Mouse (Mus musculus) heart, embryonic 15.5 days (tissue): Measurements from ENCODE around the gene Bcl7c. TPM values are rescaled to one million over a fixed set of nuclear protein-coding genes. Genes with fewer than 3 reads are reported as not detected.
A peak's percentile ranks its signal among the peaks of the same experiment; 100 is the strongest.
"Not testable (repeated sequence)": the region's sequence is repeated elsewhere in the genome, so short reads cannot be mapped to it uniquely, and the experiment has no call there.

Experiments used
- ATAC-seq: fragments of 200-750 bp; cut with Nextera tagmentation; replicated peaks from 2 replicates; pipeline ENCODE4 v1.8.0; 2017; ENCODE audit warnings: low read depth, moderate TSS enrichment; ENCODE audit not compliant: insufficient number of reproducible peaks, insufficient read depth, low FRiP score
- H3K27ac ChIP-seq: fragments of 300-500 bp; sonication (generic); 2 replicates; pipeline ENCODE4 v1.5.1; 2015; ENCODE audit warnings: mild to moderate bottlenecking, inconsistent platforms
- H3K27me3 ChIP-seq: fragments of 300-500 bp; sonication (generic); 2 replicates; pipeline ENCODE4 v1.6.1; 2015; ENCODE audit warnings: inconsistent platforms
- H3K36me3 ChIP-seq: fragments of 300-500 bp; sonication (generic); 2 replicates; pipeline ENCODE4 v1.6.1; 2015; ENCODE audit warnings: mild to moderate bottlenecking, inconsistent platforms
- H3K4me1 ChIP-seq: fragments of 300-500 bp; sonication (generic); replicated peaks from 2 replicates; pipeline ENCODE4 v1.6.1; 2015; ENCODE audit warnings: inconsistent platforms
- H3K4me2 ChIP-seq: fragments of 300-500 bp; sonication (generic); 2 replicates; pipeline ENCODE4 v1.6.1; 2015; ENCODE audit warnings: inconsistent platforms, mild to moderate bottlenecking, moderate library complexity
- H3K4me3 ChIP-seq: fragments of 300-500 bp; sonication (generic); 2 replicates; pipeline ENCODE4 v1.5.1; 2015; ENCODE audit warnings: mild to moderate bottlenecking, inconsistent platforms
- H3K9ac ChIP-seq: fragments of 300-500 bp; sonication (generic); 2 replicates; pipeline ENCODE4 v1.6.1; 2015; ENCODE audit warnings: mild to moderate bottlenecking, inconsistent platforms
- H3K9me3 ChIP-seq: fragments of 300-500 bp; sonication (generic); replicated peaks from 2 replicates; pipeline ENCODE4 v1.6.1; 2016; ENCODE audit warnings: inconsistent platforms
- WGBS: fragments of 180-500 bp; shearing (Covaris S2); methylation state at CpG from one replicate; pipeline ENCODE4 v1.1.7; 2015; ENCODE audit warnings: mixed read lengths; 5-methylcytosine and 5-hydroxymethylcytosine counted together
- polyA plus RNA-seq: library from polyadenylated mRNA; unstranded; fragments of >200 nt; fragmentation: Nextera tagmentation; extraction: Ambion mirVana; gene quantifications from 2 replicates; pipeline ENCODE4 v1.2.1, GENCODE M21; 2015

The Bcl7c gene
- polyA plus RNA-seq, 1 experiment from 2014 or later, result 37.2 TPM

DNA sequence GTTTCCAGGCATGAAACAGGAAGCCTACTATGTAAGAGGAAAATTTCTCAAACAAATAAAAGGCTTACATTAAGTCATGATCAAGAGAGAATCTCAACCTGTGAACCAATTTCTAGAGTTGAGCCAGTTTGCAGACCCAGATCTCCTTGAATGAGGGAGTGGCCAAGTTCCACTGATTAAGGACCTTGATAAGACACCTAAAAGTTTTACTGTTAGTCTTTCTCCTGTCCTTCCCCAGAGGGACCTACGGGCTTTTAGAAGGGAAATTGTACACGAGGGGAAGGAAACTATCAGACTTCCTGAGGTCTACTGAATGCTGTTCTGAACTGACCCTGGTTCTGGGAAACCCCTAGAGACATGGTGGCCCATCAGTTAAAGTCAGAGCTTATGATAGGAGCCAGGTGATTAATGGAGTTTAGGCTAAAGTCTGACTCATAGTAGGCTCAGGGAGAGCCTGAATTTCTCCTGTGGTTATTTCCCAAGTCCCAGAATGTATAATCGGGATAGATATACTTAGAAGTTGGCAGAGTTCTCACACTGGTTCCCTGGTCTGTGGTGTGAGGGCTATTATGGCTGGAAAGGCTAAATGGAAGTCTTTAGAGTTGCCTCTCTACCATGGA is 7.9 kb downstream of the Bcl7c start:
- Histone ChIP-seq H3K36me3 (peaks cover 33% of the 10 kb centered on the region), H3K27ac (no peak overlapping the region)

GRCm38 (mm10) chr7:127698986-127699385 is 9.7 kb downstream of the Bcl7c start:
- Histone ChIP-seq H3K4me2 (no peak overlapping the region), H3K27me3 (no peaks in the 10 kb centered on the region), H3K9me3 (no peaks in the 10 kb centered on the region), H3K4me1 (no peaks in the 10 kb centered on the region), H3K9ac (no peak overlapping the region), H3K27ac (no peak overlapping the region), H3K4me3 (no peak overlapping the region), H3K36me3 (peaks cover 19% of the 10 kb centered on the region)
- ATAC-seq, result no peak
- 67% methylated on average over 6 of the region's 6 CpGs for WGBS

More for the DNA sequence above, 7.9 kb downstream of the Bcl7c start:
- Histone ChIP-seq H3K4me1 (no peaks in the 10 kb centered on the region), H3K9me3 (no peaks in the 10 kb centered on the region), H3K27me3 (no peaks in the 10 kb centered on the region), H3K4me2 (no peak overlapping the region), H3K4me3 (no peak overlapping the region), H3K9ac (no peak overlapping the region)
- WGBS, result 57% methylated on average over 3 of the region's 3 CpGs
- no peak for ATAC-seq

DNA sequence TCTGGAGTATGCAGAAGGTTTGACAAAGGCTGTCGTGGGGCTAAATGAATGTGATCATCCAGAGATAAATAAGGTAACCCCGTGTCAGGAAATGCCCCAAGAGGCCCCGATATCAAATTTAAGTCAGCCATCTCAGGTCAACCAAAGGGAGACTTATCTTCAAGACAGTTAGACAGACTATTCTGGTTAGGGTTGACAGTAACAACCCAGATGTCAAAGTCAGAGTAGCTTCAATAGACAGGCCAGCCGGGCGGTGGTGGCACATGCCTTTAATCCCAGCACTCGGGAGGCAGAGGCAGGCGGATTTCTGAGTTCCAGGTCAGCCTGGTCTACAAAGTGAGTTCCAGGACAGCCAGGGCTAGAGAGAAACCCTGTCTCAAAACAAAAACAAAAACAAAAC is 15.0 kb downstream of the Bcl7c start:
- not testable (repeated sequence) for H3K27ac ChIP-seq, H3K4me2 ChIP-seq, ATAC-seq, H3K27me3 ChIP-seq, H3K36me3 ChIP-seq, H3K4me3 ChIP-seq, H3K9me3 ChIP-seq, H3K9ac ChIP-seq
- H3K4me1 ChIP-seq, result peaks cover 24% of the 10 kb centered on the region
- 86% methylated on average over 7 of the region's 7 CpGs for whole genome bisulfite sequencing

DNA sequence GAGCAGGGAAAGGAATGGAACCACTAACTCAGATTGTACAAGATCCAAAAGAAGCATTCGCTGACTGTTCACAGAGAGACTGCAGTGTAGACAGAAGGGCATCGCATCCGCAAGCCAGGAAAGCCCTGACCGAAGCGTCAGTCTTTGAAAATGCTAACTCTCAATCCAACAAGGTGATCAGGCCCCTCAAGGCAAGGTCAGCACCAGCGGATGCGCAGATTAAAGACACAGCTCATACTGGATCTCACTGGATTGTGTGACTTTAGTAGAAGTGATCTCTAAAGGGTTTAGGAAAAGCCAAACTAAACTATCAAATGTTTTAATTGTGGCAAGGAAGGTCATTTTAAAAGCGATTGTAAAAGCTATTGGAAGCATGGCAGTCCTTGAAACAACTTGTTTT is 15.4 kb downstream of the Bcl7c start:
- no peaks in the 10 kb centered on the region for H3K36me3 ChIP-seq
- no peaks in the 10 kb centered on the region for H3K27me3 ChIP-seq
- H3K4me3 ChIP-seq, result no peak overlapping the region
- no peak for ATAC-seq
- WGBS, result 90% methylated on average over 8 of the region's 8 CpGs
- no peaks in the 10 kb centered on the region for H3K9me3 ChIP-seq
- H3K4me1 ChIP-seq, result peaks cover 28% of the 10 kb centered on the region
- no peak overlapping the region for H3K4me2 ChIP-seq
- H3K27ac ChIP-seq, result no peak overlapping the region
- H3K9ac ChIP-seq, result no peak overlapping the region

DNA sequence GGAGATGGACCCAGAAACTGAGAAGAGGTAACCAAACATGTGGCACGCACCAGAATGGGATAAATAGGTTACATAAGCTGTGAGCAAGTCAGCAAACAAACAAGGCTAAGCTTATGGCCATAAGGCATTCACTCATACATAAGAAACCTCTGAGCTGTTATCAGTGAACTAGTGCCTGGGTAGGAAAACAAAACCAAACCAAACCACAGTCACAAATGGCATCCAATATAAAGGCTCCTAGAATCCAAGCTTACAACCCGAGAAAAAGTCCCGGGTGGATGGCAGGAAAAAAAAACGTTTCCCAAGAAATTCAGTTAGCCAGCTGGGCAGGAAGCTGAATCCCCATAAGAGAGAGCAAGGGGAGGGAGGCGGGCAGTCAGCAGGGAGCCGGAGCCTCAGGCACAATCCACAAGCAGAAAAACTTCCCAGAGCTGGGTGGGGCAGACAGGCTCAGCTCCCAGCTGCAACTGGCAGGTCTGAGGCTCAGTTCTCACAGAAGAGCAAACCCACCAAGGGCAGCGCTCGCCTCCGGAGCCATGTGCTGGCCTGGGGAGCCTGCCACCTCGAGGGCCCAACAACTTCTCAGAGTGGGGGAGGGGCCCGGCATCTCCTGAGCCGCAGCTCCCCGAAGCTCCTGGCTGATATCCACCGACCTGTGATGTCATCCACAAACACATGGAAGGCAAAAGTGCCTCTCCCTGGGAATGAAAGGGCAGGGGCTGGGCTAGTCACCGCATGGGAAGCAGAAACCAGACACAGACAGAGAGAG is 17.3 kb downstream of the Bcl7c start:
- 6% methylated on average over 15 of the region's 15 CpGs for WGBS
- ATAC-seq, result peak; percentile 83
- H3K4me1 ChIP-seq, result peaks cover 31% of the 10 kb centered on the region
- H3K4me2 ChIP-seq, result peak overlapping the region; percentile 74
- H3K27ac ChIP-seq, result peak overlapping the region; percentile 94
- peak overlapping the region; percentile 61 for H3K9ac ChIP-seq
- H3K4me3 ChIP-seq, result peak overlapping the region; percentile 46
- H3K27me3 ChIP-seq, result no peaks in the 10 kb centered on the region
- H3K9me3 ChIP-seq, result no peaks in the 10 kb centered on the region
- no peaks in the 10 kb centered on the region for H3K36me3 ChIP-seq

DNA sequence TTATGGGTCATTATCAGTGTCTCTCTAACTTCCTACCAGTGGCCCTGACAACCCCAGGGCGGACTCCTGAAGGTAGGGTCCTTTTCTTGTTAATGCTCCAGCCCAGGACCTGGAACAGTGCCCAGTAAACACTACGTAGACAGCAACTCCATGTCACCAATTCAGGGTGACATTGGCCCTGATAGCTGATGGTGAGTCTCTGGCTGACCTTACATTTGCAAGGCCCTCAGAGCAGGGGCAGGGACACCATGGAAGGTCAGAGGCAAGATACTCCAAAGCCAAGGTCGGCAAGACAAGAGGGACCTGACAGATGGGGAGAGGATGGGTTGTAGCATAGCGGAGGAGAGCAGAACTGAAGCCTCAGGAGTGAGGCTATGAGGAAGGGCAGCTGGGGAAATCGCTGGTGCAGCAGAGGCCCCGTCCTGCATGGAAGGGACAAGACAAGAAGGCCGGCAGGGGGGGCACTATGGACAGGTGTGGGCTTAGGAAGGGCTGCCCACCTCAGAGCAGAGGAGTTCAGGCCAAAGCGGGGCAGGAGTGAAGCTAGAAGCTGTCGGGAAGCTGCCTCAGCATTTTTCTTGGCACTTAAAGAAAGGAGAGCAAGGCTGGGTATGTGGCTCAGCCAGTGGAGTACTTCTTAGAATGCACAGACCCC is 19.0 kb downstream of the Bcl7c start:
- Histone ChIP-seq H3K4me3 (no peak overlapping the region), H3K27ac (peak overlapping the region; percentile 52), H3K9me3 (no peaks in the 10 kb centered on the region), H3K36me3 (no peaks in the 10 kb centered on the region), H3K9ac (no peak overlapping the region), H3K4me1 (peaks cover 43% of the 10 kb centered on the region), H3K4me2 (no peak overlapping the region), H3K27me3 (no peaks in the 10 kb centered on the region)
- ATAC-seq, result no peak
- 58% methylated on average over 9 of the region's 9 CpGs for WGBS

DNA sequence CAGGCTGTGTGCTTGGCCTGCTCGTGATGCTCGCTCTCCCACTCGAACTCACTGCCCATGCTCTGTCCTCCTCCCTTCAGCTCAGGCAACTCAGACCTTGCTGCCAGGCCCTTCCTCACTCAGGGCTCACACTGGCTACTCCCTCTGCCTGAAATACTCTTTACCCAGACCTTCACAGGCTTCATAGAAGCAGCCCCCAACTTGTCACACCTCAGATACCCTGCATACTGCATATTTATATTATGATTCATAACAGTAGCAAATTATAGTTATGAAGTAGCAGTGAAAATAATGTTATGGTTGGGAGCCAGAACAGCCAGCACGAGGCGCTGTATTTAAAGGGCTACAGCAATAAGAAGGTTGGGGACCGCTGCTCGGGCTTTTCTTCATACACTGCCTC is 19.8 kb downstream of the Bcl7c start:
- Histone ChIP-seq H3K9me3 (no peaks in the 10 kb centered on the region), H3K4me2 (no peak overlapping the region), H3K9ac (no peak overlapping the region), H3K36me3 (no peaks in the 10 kb centered on the region), H3K27me3 (no peaks in the 10 kb centered on the region), H3K4me3 (no peak overlapping the region), H3K27ac (no peak overlapping the region; the same call in 1 of the 2 replicates), H3K4me1 (peaks cover 43% of the 10 kb centered on the region)
- ATAC-seq, result no peak
- 76% methylated on average over 7 of the region's 7 CpGs for WGBS

GRCm38 (mm10) chr7:127686740-127687449 is 21.8 kb downstream of the Bcl7c start:
- Histone ChIP-seq H3K27me3 (no peaks in the 10 kb centered on the region), H3K9me3 (no peaks in the 10 kb centered on the region), H3K4me1 (peaks cover 56% of the 10 kb centered on the region), H3K4me2 (no peak overlapping the region), H3K4me3 (no peak overlapping the region), H3K9ac (no peak overlapping the region), H3K36me3 (no peaks in the 10 kb centered on the region), H3K27ac (no peak overlapping the region)
- 58% methylated on average over 11 of the region's 11 CpGs for WGBS
- no peak for ATAC-seq

DNA sequence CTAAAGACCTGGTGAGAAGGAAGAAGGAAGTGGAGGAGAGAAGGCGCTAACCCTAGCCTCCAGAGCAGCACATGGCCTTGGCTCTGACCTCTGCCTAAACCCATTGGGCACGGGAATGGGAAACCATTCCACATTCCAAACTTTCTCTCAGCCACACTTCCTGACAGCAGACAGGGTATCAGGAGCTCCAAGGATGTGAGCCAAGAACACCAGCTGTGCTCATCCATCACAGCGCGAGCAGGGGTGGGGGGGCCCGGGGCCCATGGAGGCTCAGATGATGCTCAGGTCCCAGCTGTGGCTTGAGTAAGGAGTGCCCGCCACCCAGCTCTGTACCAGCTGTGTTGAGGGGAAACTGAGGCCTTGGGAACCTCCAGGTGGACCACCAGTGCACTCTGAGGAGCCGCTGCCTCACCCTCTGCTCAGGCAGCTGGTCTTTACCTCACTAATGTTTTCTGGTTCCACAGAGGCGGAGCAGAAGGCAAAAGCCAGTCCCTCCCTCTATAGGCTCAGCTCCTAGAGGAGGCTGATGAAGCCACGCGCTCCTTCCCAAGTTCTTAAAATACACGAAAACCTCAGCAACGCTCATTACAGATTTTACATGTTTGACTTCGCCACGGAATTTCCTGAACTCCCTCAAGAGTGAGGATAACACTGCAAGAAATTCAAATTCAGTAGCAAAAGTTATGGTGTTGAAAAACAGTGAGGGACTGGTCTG is 23.3 kb downstream of the Bcl7c start:
- H3K4me1 ChIP-seq, result peaks cover 49% of the 10 kb centered on the region
- no peaks in the 10 kb centered on the region for H3K27me3 ChIP-seq
- no peak overlapping the region for H3K27ac ChIP-seq
- H3K9ac ChIP-seq, result no peak overlapping the region
- no peak for ATAC-seq
- H3K4me3 ChIP-seq, result no peak overlapping the region
- H3K36me3 ChIP-seq, result no peaks in the 10 kb centered on the region
- 63% methylated on average over 14 of the region's 14 CpGs for WGBS
- H3K4me2 ChIP-seq, result no peak overlapping the region
- H3K9me3 ChIP-seq, result no peaks in the 10 kb centered on the region

- no peak overlapping the region for H3K4me3 ChIP-seq
- no peak overlapping the region for H3K4me2 ChIP-seq
- no peaks in the 10 kb centered on the region for H3K27me3 ChIP-seq
- no peak overlapping the region for H3K27ac ChIP-seq
- H3K4me1 ChIP-seq, result peaks cover 28% of the 10 kb centered on the region
- no peak for ATAC-seq
- H3K9me3 ChIP-seq, result no peaks in the 10 kb centered on the region
- 42% methylated on average over 8 of the region's 8 CpGs for WGBS
- H3K9ac ChIP-seq, result no peak overlapping the region
- H3K36me3 ChIP-seq, result no peaks in the 10 kb centered on the region
These were observed 26.7 kb downstream of the Bcl7c start for GRCm38 (mm10) chr7:127681888-127682553.
